Mouse (Mus musculus) forebrain, embryonic 12.5 days (tissue): ENCODE results near the gene Ccp110. TPM values are rescaled to one million over a fixed set of nuclear protein-coding genes. Genes with fewer than 3 reads are reported as not detected.

ENCODE experiments used
- ATAC-seq: fragments of 200-750 bp; cut with Nextera tagmentation; 2 replicates; pipeline ENCODE4 v1.8.0; 2017; ENCODE audit warnings: moderate TSS enrichment; ENCODE audit not compliant: low FRiP score
- H3K27ac ChIP-seq: fragments of 300-500 bp; sonication (generic); 2 replicates; pipeline ENCODE4 v1.5.1; 2016; ENCODE audit warnings: mild to moderate bottlenecking
- H3K27me3 ChIP-seq: fragments of 300-500 bp; sonication (generic); 2 replicates; pipeline ENCODE4 v1.6.1; 2016; ENCODE audit warnings: mild to moderate bottlenecking
- H3K36me3 ChIP-seq: fragments of 300-500 bp; sonication (generic); replicated peaks from 2 replicates; pipeline ENCODE4 v1.6.1; 2016; ENCODE audit warnings: mild to moderate bottlenecking
- H3K4me1 ChIP-seq: fragments of 300-500 bp; sonication (generic); 2 replicates; pipeline ENCODE4 v1.6.1; 2016
- H3K4me2 ChIP-seq: fragments of 300-500 bp; sonication (generic); 2 replicates; pipeline ENCODE4 v1.6.1; 2016; ENCODE audit warnings: mild to moderate bottlenecking, moderate library complexity
- H3K4me3 ChIP-seq: fragments of 300-500 bp; sonication (generic); replicated peaks from 2 replicates; pipeline ENCODE4 v1.5.1; 2016; ENCODE audit warnings: mild to moderate bottlenecking
- H3K9ac ChIP-seq: fragments of 300-500 bp; sonication (generic); 2 replicates; pipeline ENCODE4 v1.6.1; 2016; ENCODE audit warnings: mild to moderate bottlenecking
- H3K9me3 ChIP-seq: fragments of 300-500 bp; sonication (generic); 2 replicates; pipeline ENCODE4 v1.6.1; 2016
- WGBS: fragments of 180-500 bp; shearing (Covaris S2); methylation state at CpG from one replicate; pipeline ENCODE4 v1.1.7; 2016; 5-methylcytosine and 5-hydroxymethylcytosine counted together
- polyA plus RNA-seq: library from polyadenylated mRNA; unstranded; fragments of >200 nt; fragmentation: Nextera tagmentation; extraction: Ambion mirVana; gene quantifications from 2 replicates; pipeline ENCODE4 v1.2.1, GENCODE M21; 2016

Gene Ccp110
- polyA plus RNA-seq, 1 experiment from 2014 or later: 44.8 TPM

- H3K36me3 ChIP-seq: peaks cover 3% of the 10 kb centered on the region; the same call in 1 of the 2 replicates
- WGBS: under 1% methylated on average over 65 of the region's 66 CpGs
- ATAC-seq: peak; percentile 95
Measured at GRCm38 (mm10) chr7:118705101-118705961, 7.0 kb upstream of the Ccp110 start, which contains the start of gene Gde1. Gene Gde1 (minus strand): TSS chr7:118705778.

DNA sequence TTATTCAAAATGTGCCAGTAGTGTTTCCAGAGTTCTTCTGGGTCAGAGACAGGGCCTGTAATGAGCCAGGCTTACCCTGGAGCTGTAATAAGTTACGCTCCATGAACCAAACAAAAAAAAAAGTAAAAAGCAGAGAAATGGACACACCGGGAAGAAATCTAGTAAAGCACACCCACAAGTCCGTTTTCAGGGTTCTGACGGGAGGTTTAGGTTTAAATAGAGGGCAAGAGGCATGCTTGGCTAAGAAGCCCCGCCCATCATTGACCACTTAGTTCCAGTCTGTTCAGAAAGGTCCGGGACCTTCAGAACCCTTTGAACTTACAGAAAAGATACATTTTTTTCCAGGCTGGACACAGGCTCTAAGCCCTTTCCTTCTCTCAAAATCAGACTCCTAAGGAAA, 6.3 kb upstream of the Ccp110 start:
- no peak for ATAC-seq
- Histone ChIP-seq H3K27me3 (peaks cover 2% of the 10 kb centered on the region; the same call in 1 of the 2 replicates), H3K36me3 (peaks cover 3% of the 10 kb centered on the region; the same call in 1 of the 2 replicates), H3K4me1 (peaks cover 27% of the 10 kb centered on the region), H3K9ac (peak overlapping the region; percentile 93; the same call in 1 of the 2 replicates), H3K4me3 (peak overlapping the region; percentile 90), H3K4me2 (peak overlapping the region; percentile 77), H3K9me3 (no peaks in the 10 kb centered on the region), H3K27ac (peak overlapping the region; percentile 85; the same call in 1 of the 2 replicates)
- WGBS: 27% methylated on average over 6 of the region's 6 CpGs

More at GRCm38 (mm10) chr7:118705101-118705961, 7.0 kb upstream of the Ccp110 start, which contains the start of gene Gde1:
- Histone ChIP-seq H3K9me3 (no peaks in the 10 kb centered on the region), H3K4me2 (peak within 1 kb of the TSS; percentile 77), H3K27me3 (peaks cover 2% of the 10 kb centered on the region; the same call in 1 of the 2 replicates), H3K4me1 (peaks cover 27% of the 10 kb centered on the region), H3K27ac (peak within 1 kb of the TSS; percentile 85), H3K4me3 (peak within 1 kb of the TSS; percentile 90), H3K9ac (peak within 1 kb of the TSS; percentile 93)

- peaks cover 2% of the 10 kb centered on the region; the same call in 1 of the 2 replicates for H3K27me3 ChIP-seq
- no peak overlapping the region for H3K4me2 ChIP-seq
- peaks cover 27% of the 10 kb centered on the region for H3K4me1 ChIP-seq
- H3K4me3 ChIP-seq: no peak overlapping the region
- no peak overlapping the region for H3K27ac ChIP-seq
- ATAC-seq: no peak
- WGBS: 85% methylated on average over 5 of the region's 5 CpGs
- no peak overlapping the region for H3K9ac ChIP-seq
- peaks cover 3% of the 10 kb centered on the region; the same call in 1 of the 2 replicates for H3K36me3 ChIP-seq
- no peaks in the 10 kb centered on the region for H3K9me3 ChIP-seq
Measured at GRCm38 (mm10) chr7:118706488-118706887, 5.9 kb upstream of the Ccp110 start.

DNA sequence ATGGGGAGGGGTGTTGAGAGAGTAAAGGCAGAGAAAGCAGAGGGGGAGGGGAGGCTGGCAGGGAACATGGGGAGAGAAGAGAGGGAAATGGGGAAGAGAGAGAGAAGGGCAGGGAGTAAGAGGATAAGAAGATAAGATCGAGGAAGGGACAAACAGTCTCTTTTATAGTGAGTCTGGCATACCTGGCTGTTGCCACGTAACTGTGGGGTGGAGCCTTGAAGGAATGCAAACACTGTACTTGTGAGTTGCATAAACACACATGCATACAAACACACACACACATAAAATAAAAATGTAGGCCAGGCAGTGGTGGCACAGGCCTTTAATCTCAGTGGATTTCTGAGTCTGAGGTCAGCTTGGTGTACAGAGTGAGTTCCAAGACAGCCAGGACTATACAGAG, 5.1 kb upstream of the Ccp110 start:
- 82% methylated on average over 2 of the region's 2 CpGs for WGBS
- no peak overlapping the region for H3K4me2 ChIP-seq
- ATAC-seq: no peak

DNA sequence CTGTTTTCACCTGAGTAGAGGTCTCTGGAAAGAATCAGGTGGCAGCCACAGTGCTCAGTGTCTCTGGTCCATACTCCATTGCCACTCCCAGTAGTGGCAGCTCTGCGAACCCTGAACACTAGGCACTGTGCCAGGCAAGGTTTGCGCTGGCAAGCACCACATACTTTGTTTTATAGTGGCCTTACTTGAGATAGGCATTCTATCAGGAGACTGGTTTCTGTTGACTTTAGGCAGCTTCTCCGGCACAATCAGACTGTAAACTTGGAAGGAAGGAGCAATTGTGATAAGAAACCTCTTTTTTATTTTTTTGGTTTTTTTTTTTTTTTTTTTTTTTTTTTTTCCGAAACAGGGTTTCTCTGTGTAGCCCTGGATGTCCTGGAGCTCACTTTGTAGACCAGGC, 4.3 kb upstream of the Ccp110 start:
- H3K27ac ChIP-seq: no peak overlapping the region
- no peaks in the 10 kb centered on the region for H3K9me3 ChIP-seq
- peaks cover 29% of the 10 kb centered on the region for H3K4me1 ChIP-seq
- 92% methylated on average over 3 of the region's 4 CpGs for WGBS
- H3K4me2 ChIP-seq: no peak overlapping the region
- H3K27me3 ChIP-seq: peaks cover 2% of the 10 kb centered on the region; the same call in 1 of the 2 replicates
- no peak overlapping the region for H3K9ac ChIP-seq
- no peak overlapping the region for H3K4me3 ChIP-seq
- no peaks in the 10 kb centered on the region for H3K36me3 ChIP-seq
- no peak for ATAC-seq

More for the DNA sequence above, 5.1 kb upstream of the Ccp110 start:
- no peak overlapping the region for H3K4me3 ChIP-seq
- peaks cover 27% of the 10 kb centered on the region for H3K4me1 ChIP-seq
- peaks cover 2% of the 10 kb centered on the region; the same call in 1 of the 2 replicates for H3K27me3 ChIP-seq
- H3K9me3 ChIP-seq: no peaks in the 10 kb centered on the region
- no peak overlapping the region for H3K9ac ChIP-seq
- H3K27ac ChIP-seq: no peak overlapping the region
- H3K36me3 ChIP-seq: no peaks in the 10 kb centered on the region

GRCm38 (mm10) chr7:118710776-118711175, 1.6 kb upstream of the Ccp110 start:
- Histone ChIP-seq H3K27me3 (peaks cover 2% of the 10 kb centered on the region; the same call in 1 of the 2 replicates), H3K4me2 (no peak overlapping the region), H3K27ac (no peak overlapping the region), H3K9me3 (no peaks in the 10 kb centered on the region), H3K4me3 (no peak overlapping the region), H3K36me3 (peaks cover 8% of the 10 kb centered on the region), H3K9ac (no peak overlapping the region), H3K4me1 (peaks cover 19% of the 10 kb centered on the region)
- 68% methylated on average over 5 of the region's 5 CpGs for WGBS
- ATAC-seq: no peak

- no peak overlapping the region for H3K4me2 ChIP-seq
- WGBS: 93% methylated on average over 1 of the region's 1 CpGs
- H3K27ac ChIP-seq: no peak overlapping the region
- no peak for ATAC-seq
- peaks cover 24% of the 10 kb centered on the region for H3K36me3 ChIP-seq
- H3K9me3 ChIP-seq: no peaks in the 10 kb centered on the region
- H3K27me3 ChIP-seq: no peaks in the 10 kb centered on the region; the same call in 1 of the 2 replicates
- H3K4me3 ChIP-seq: no peak overlapping the region
- peaks cover 15% of the 10 kb centered on the region for H3K4me1 ChIP-seq
- no peak overlapping the region for H3K9ac ChIP-seq
Measured at GRCm38 (mm10) chr7:118714873-118715272, 2.5 kb downstream of the Ccp110 start.

GRCm38 (mm10) chr7:118718066-118718465, 5.7 kb downstream of the Ccp110 start:
- Histone ChIP-seq H3K9ac (no peak overlapping the region), H3K4me3 (no peak overlapping the region), H3K27ac (no peak overlapping the region), H3K9me3 (no peaks in the 10 kb centered on the region), H3K4me2 (no peak overlapping the region), H3K27me3 (no peaks in the 10 kb centered on the region), H3K36me3 (peaks cover 51% of the 10 kb centered on the region), H3K4me1 (peaks cover 12% of the 10 kb centered on the region)
- ATAC-seq: no peak
- WGBS: 95% methylated on average over 4 of the region's 4 CpGs

DNA sequence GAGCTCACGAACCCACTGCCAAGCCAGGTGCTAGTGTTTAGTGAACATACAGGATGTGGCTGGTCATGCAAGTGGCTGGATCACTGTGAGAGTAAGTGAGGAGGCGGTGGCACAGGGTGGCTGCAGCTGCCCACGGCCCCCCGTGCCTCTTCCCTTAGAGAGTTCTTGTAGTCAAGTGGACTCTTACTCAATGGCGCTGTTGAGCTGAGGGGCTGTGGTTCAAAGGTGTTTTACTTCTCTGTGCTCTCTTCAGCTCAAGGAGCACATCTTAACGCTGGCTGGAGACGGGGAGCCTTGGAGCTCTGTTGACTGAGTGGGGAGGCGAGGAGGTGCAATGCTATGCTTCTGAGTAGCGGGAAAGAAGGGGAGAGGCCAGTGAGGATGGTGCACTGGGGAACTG, 11.6 kb downstream of the Ccp110 start:
- Histone ChIP-seq H3K9ac (no peak overlapping the region), H3K36me3 (peaks cover 79% of the 10 kb centered on the region), H3K27ac (no peak overlapping the region), H3K4me3 (no peak overlapping the region), H3K27me3 (no peaks in the 10 kb centered on the region), H3K4me1 (no peaks in the 10 kb centered on the region), H3K4me2 (no peak overlapping the region), H3K9me3 (no peaks in the 10 kb centered on the region)
- ATAC-seq: no peak
- WGBS: 78% methylated on average over 9 of the region's 9 CpGs

DNA sequence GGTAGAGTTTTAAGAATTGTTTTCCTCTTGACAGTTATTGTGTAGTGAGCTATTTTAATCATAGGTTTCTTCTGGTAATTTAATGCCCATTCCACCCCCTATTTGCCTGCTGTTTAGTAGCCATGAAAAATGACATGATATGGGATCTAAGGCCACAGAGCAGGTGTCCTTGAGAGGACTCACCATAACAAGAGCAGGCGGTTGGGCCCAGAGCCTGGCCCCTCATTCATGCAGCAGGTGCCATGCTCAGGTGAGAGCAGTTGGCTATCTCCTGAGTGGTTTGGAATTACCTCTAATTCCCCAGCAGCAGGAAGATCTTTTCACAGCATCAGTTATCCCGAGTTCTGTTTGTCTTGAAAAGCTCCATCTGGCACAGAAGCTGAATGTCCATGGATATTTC, 13.1 kb downstream of the Ccp110 start:
- H3K4me2 ChIP-seq: no peak overlapping the region
- H3K27me3 ChIP-seq: no peaks in the 10 kb centered on the region
- H3K4me1 ChIP-seq: no peaks in the 10 kb centered on the region
- H3K36me3 ChIP-seq: peaks cover 91% of the 10 kb centered on the region
- H3K9ac ChIP-seq: no peak overlapping the region
- 80% methylated on average over 2 of the region's 2 CpGs for WGBS
- ATAC-seq: no peak
- H3K27ac ChIP-seq: no peak overlapping the region
- no peak overlapping the region for H3K4me3 ChIP-seq
- H3K9me3 ChIP-seq: no peaks in the 10 kb centered on the region

- Histone ChIP-seq H3K27ac (no peak overlapping the region), H3K4me1 (no peaks in the 10 kb centered on the region), H3K9ac (no peak overlapping the region), H3K27me3 (no peaks in the 10 kb centered on the region), H3K4me2 (no peak overlapping the region), H3K4me3 (no peak overlapping the region), H3K36me3 (peaks cover 91% of the 10 kb centered on the region), H3K9me3 (no peaks in the 10 kb centered on the region)
- WGBS: 91% methylated on average over 13 of the region's 13 CpGs
- no peak for ATAC-seq
Measured at GRCm38 (mm10) chr7:118728846-118729587, 16.7 kb downstream of the Ccp110 start.

DNA sequence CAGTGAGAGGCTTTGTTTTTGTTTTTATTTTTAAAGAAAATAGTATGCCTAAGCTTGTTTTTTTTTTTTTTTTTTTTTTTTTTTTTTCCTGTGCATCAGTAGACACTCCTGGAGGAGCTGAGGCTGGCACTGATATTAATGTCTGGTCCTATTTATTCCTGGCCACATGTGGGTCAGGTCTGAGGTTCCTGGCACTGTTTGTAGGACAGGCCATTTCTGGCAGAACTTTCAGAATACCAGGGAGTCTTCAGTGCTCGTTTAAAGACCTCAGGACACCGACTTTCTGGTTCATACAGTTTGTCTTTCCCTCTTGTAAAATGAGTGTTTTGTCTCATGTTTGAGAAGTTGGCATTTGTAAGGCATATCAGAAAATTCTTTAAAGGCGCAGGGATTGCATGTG, 19.4 kb downstream of the Ccp110 start:
- H3K27me3 ChIP-seq: no peaks in the 10 kb centered on the region
- H3K36me3 ChIP-seq: peaks cover 80% of the 10 kb centered on the region
- H3K4me1 ChIP-seq: no peaks in the 10 kb centered on the region
- no peak overlapping the region for H3K9ac ChIP-seq
- H3K9me3 ChIP-seq: no peaks in the 10 kb centered on the region
- no peak overlapping the region for H3K27ac ChIP-seq
- no peak overlapping the region for H3K4me2 ChIP-seq
- no peak for ATAC-seq
- no peak overlapping the region for H3K4me3 ChIP-seq
- WGBS: 93% methylated on average over 3 of the region's 3 CpGs
